Mouse (Mus musculus) layer of hippocampus, postnatal 10 days (tissue): ENCODE results near the gene Otof. TPM values are rescaled to one million over a fixed set of nuclear protein-coding genes. Genes with fewer than 3 reads are reported as not detected.

ENCODE experiments used
- DNase-seq, 2 experiments: peaks; one replicate each; pipeline ENCODE4 v3.0.0; 2021; ENCODE audit warnings: low spot score in 2 of 2
- long read RNA-seq: library from polyadenylated mRNA; stranded (forward); transcript quantifications from one replicate; pipeline ENCODE4 v2.0.0, GENCODE M21; 2023
- total RNA-seq, 2 experiments: library from RNA; stranded (reverse); gene quantifications; 2 replicates each; pipeline ENCODE4 v1.2.3; 2021

Otof gene
- total RNA-seq = 1 to 10 TPM; 7.0 to 7.3 TPM
- long read RNA-seq, partial matches to known transcripts = 2 of 11 reads
- long read RNA-seq, other reads (novel, unspliced or antisense) = 9 of 11 reads

GRCm38 (mm10) chr5:30461821-30462220 is at the start of gene Otof:
Otof (minus strand) TSS chr5:30461932.
- peak; percentile 64 to 70 for DNase-seq

GRCm38 (mm10) chr5:30497299-30497698 is 35.6 kb upstream of the Otof start:
- no peak for DNase-seq

GRCm38 (mm10) chr5:30496821-30497220 is 35.1 kb upstream of the Otof start:
- no peak for DNase-seq

GRCm38 (mm10) chr5:30495288-30495687 is 33.6 kb upstream of the Otof start:
- DNase-seq = no peak

GRCm38 (mm10) chr5:30494606-30495005 is 32.9 kb upstream of the Otof start:
- no peak for DNase-seq

GRCm38 (mm10) chr5:30493723-30494122 is 32.0 kb upstream of the Otof start:
- DNase-seq = no peak

- DNase-seq = no peak
Measured at GRCm38 (mm10) chr5:30490845-30491244, 29.1 kb upstream of the Otof start.

GRCm38 (mm10) chr5:30490215-30490614 is 28.5 kb upstream of the Otof start:
- no peak for DNase-seq

GRCm38 (mm10) chr5:30485136-30485535 is 23.4 kb upstream of the Otof start:
- no peak for DNase-seq

- DNase-seq = no peak
Measured at GRCm38 (mm10) chr5:30484591-30484990, 22.9 kb upstream of the Otof start.

- DNase-seq = no peak
Measured at GRCm38 (mm10) chr5:30483533-30483932, 21.8 kb upstream of the Otof start.

- peak; percentile 82 for DNase-seq
Measured at GRCm38 (mm10) chr5:30482319-30482718, 20.6 kb upstream of the Otof start.

GRCm38 (mm10) chr5:30476534-30476933 is 14.8 kb upstream of the Otof start:
- peak; percentile 45 to 52 for DNase-seq

GRCm38 (mm10) chr5:30472148-30472547 is 10.4 kb upstream of the Otof start:
- DNase-seq = no peak

GRCm38 (mm10) chr5:30470454-30470853 is 8.7 kb upstream of the Otof start:
- DNase-seq = no peak

GRCm38 (mm10) chr5:30466315-30466714 is 4.6 kb upstream of the Otof start:
- DNase-seq = peak; percentile 32 to 33

GRCm38 (mm10) chr5:30465861-30466260 is 4.1 kb upstream of the Otof start, which contains the start of gene 1700001C02Rik:
1700001C02Rik (plus strand) TSS chr5:30466047.
- DNase-seq = peak; percentile 48 to 58

- DNase-seq = peak in 1 of 2 experiments; percentile 48
Measured at GRCm38 (mm10) chr5:30460155-30460554, 1.6 kb downstream of the Otof start.

- peak in 1 of 2 experiments; percentile 39 for DNase-seq
Measured at GRCm38 (mm10) chr5:30456056-30456455, 5.7 kb downstream of the Otof start.

- no peak for DNase-seq
Measured at GRCm38 (mm10) chr5:30444327-30444895, 17.3 kb downstream of the Otof start.

GRCm38 (mm10) chr5:30442196-30442595 is 19.5 kb downstream of the Otof start:
- DNase-seq = peak in 1 of 2 experiments; percentile 32

- DNase-seq = no peak
Measured at GRCm38 (mm10) chr5:30440308-30440906, 21.3 kb downstream of the Otof start.

GRCm38 (mm10) chr5:30438931-30439330 is 22.8 kb downstream of the Otof start:
- DNase-seq = no peak
